Mouse (Mus musculus): Measurements from ENCODE around the gene 1700001J03Rik.
"Not testable (repeated sequence)": the region's sequence is repeated elsewhere in the genome, so short reads cannot be mapped to it uniquely, and the experiment has no call there.

1700001J03Rik gene

DNA sequence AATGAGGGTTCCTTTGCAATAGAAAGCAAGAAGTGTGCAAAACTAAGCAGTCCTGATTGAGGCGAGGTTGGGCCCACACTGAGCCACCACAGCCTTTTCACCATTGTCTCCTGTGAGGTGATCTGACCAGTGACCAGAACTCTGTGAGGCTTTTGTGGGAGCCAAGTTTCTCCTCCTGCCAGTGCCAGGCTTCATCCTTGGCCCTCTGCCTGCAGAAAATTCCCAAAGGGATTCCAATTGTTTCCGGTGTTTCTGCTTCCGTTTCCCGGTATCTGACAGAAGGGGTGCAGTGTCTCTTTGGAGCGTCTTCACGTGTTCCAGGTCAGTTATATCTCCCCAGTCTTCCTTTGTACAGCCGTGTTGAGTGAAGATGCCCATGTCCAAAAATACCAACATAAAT, 3.6 kb upstream of the 1700001J03Rik start:
- DNase-seq (ENCODE audit: low read depth, low spot score), result no peak

DNA sequence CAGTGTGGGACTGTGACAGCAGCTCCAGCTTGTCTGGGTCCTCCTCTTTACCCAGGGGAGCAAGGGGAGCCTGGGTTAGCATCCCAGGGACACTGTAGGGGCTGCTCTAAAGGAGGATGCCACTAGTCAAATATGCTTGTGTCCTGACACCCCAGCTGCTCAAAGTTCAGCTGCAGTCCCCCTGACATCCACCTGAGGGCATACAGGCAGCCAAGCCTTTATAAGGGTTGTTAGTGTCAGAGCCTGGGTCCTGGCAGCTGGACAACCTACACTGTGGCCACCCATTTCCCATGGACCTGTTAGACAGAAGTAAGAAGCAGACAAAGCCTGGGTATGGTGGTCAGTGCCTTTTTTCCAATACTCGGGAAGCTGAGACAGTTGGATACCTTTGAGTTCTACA, 3.0 kb upstream of the 1700001J03Rik start:
- no peak for DNase-seq (ENCODE audit: low read depth, low spot score)

DNA sequence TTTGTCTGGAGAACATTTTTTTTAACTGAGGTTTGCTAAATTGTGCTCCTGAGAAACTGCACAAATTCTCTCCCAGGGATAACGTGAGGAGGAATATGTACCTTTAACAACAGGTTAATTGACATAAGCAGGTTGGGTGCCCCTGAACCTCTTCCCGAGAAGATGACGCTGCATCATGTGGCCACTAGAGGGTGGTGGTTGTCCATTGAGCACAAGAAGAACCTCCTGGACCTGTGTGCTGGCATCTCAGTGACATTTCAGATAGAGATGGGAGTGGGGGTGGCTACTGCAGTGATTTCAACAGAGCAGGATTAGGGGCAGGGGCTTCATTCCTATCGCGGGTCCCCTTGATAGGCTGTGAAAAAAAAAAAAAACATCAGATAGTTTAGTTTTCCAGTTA, 2.3 kb upstream of the 1700001J03Rik start:
- peak; percentile 63 for DNase-seq (ENCODE audit: low read depth, low spot score)

DNA sequence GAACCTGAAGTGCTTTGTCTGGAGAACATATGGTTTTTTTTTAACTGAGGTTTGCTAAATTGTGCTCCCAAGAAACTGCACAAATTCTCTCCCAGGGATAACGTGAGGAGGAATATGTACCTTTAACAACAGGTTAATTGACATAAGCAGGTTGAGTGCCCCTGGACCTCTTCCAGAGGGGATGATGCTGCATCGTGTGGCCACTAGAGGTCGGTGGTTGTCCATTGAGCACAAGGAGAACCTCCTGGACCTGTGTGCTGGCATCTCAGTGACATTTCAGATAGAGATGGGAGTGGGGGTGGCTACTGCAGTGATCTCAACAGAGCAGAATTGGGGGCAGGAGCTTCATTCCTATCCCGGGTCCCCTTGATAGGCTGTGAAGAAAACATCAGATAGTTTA, 12.4 kb downstream of the 1700001J03Rik start:
- not testable (repeated sequence) for DNase-seq (ENCODE audit: low read depth, low spot score)

DNA sequence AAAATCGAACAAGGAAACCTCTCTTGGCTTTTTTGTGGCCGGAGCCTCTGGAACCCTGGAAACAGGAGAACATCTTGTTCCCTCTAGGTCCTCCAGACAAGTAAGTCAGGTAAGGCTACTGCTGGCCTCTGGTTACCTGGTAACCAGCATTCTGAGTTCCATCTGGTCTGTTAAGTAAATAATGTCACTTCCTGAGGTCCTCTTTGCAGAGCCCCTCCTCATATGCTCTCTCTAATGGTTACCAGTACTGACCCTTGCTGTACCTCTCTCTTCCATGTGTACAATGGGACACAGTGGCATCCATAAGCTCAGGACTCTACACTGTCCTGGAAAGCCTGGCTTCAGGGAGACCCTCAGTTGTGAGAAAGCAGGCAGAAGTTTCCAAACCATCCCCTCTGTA, 14.5 kb downstream of the 1700001J03Rik start, which contains the start of gene Gm6309:
TSS of gene Gm6309 (minus strand) at position 101 of the 400 bp plus-strand sequence.
- DNase-seq (ENCODE audit: low read depth, low spot score), result not testable (repeated sequence)

DNA sequence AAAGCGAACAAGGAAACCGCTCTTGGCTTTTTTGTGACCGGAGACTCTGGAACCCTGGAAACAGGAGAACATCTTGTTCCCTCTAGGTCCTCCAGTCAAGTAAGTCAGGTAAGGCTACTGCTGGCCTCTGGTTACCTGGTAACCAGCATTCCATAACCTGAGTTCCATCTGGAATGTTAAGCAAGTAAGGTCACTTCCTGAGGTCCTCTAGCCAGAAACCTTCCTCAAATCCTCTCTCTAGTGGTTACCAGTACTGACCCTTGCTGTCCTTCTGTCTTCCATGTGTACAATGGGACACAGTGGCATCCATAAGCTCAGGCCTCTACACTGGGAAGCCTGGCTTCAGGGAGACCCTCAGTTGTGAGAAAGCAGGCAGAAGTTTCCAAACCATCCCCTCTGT, 24.7 kb downstream of the 1700001J03Rik start, which contains the start of gene Gm5565:
TSS of gene Gm5565 (minus strand) at position 101 of the 400 bp plus-strand sequence.
- not testable (repeated sequence) for DNase-seq (ENCODE audit: low read depth, low spot score)

DNA sequence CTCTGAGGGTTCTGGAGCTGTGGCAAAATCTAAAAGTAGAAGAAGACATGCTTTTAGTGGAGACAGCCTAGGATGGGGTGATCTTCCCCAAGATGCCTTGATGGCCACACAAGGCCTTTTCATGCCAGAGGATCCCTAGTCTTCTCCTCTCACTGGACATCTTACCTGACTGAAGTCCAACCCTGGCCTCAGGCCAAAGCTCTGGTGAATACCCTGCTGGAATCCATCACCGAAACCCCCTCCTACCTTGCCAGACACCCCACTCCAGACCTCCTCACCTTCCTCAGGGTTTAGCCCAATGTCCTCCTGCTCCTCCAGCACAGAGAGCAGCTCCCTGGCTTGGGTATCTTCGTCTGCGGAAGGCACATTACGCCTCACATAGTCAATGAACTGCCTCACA, 26.8 kb downstream of the 1700001J03Rik start:
- DNase-seq (ENCODE audit: low read depth, low spot score), result not testable (repeated sequence)

DNA sequence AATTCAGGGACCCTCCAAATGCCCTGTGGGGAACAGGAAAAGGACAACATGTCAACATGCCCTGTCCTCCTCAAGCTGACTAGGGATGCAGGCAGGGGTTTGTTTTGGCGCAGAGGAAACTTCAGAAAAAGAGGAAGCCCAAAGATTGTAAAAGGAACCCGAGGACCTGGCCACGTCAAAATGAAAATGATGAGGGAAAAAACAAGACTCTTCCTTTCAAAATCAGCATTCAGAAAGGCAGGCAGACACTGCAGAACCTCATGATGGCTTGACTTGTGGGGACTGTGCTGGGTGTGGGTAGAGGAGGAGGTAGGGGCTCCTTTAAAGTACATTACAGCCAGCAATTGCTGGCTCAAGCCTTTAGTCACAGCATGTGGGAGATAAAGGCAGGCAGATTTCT, 34.6 kb downstream of the 1700001J03Rik start:
- no peak for DNase-seq (ENCODE audit: low read depth, low spot score)

DNA sequence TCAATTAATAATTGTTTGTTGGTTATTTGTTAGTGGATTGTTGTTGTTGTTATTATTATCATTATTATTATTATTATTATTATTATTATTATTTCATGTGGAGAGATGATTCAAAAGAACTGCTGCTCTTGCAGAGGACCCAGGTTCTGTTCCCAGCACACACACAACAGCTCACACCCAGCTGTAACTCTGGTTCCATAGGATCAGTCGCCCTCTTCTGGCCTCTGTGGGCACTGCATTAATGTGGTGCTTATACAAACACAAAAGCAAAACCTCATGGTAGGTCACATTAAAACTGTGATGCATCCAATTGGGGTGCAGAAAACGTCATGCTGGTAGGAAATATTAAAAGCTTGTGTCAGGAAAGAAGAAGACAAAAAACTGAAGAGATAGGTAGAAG, 37.2 kb downstream of the 1700001J03Rik start:
- DNase-seq (ENCODE audit: low read depth, low spot score), result peak; percentile 64

Measured in ZHBTc4 (cell line).